Mouse (Mus musculus): ENCODE results near the gene Rbfox1. TPM values are rescaled to one million over a fixed set of nuclear protein-coding genes. Genes with fewer than 3 reads are reported as not detected.

Gene Rbfox1
- polyA plus RNA-seq, 1 experiment from 2014 or later: 1.6 TPM

DNA sequence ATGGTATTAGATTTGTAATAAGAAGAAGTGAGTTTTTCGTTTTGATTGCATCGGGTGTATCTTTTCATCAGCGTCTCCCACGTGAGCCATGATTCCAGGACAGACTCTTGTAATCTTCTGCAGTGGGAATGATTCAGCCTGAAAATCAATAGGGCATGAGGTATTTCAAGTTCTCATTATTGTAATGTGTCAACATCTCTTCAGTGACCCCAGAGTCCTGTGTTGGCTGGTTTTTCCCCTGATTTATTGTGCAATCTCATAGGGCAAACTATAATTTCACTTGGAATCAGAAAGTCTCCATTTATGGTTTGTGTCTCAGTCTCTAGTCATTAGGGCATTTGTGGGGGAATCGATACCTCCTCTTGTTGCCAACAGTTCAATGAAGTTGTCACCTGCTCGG lies 481.5 kb downstream of the Rbfox1 start:
- Histone ChIP-seq H3K4me2 (ENCODE audit: low read depth, low read length) (no peak overlapping the region), H3K4me1 (replicated peaks; ENCODE audit: control insufficient read depth, insufficient read depth, low read length) (no peaks in the 10 kb centered on the region), H3K9ac (ENCODE audit: low read length) (no peak overlapping the region), H3K9me3 (ENCODE audit: control insufficient read depth, low read length) (no peaks in the 10 kb centered on the region), H3K27ac (ENCODE audit: low read length) (no peak overlapping the region), H3K27me3 (ENCODE audit: control insufficient read depth, insufficient read depth, low read depth, low read length) (no peaks in the 10 kb centered on the region), H3K4me3 (ENCODE audit: low read length) (no peak overlapping the region), H3K36me3 (ENCODE audit: control insufficient read depth, insufficient read depth, low read length) (no peaks in the 10 kb centered on the region)
- ATAC-seq (ENCODE audit: low read depth): no peak
- WGBS: 79% methylated on average over 6 of the region's 6 CpGs

DNA sequence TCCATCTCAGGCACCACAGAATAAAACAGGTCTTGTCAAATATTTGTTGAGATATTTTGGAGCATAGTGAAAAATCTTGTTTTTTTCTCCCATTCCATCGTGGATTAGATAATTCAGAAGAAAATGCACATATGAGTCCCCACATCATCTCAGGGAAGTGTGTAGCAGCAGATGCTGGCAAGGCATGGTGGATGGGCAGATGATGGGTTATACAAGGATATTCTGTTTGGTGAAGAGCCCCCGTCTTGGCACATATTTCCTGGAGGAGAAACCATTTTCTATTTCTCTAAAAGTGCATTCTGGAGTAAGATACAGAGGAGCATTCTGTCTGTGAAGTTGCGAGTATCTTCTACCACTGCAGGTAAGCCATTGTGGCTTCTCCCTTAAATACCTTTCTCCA lies 495.8 kb downstream of the Rbfox1 start:
- Histone ChIP-seq H3K27ac (ENCODE audit: low read length) (no peak overlapping the region), H3K36me3 (ENCODE audit: control insufficient read depth, insufficient read depth, low read length) (no peaks in the 10 kb centered on the region), H3K9ac (ENCODE audit: low read length) (no peak overlapping the region), H3K4me2 (ENCODE audit: low read depth, low read length) (no peak overlapping the region), H3K4me3 (ENCODE audit: low read length) (no peak overlapping the region), H3K9me3 (ENCODE audit: control insufficient read depth, low read length) (no peaks in the 10 kb centered on the region), H3K27me3 (ENCODE audit: control insufficient read depth, insufficient read depth, low read depth, low read length) (no peaks in the 10 kb centered on the region), H3K4me1 (replicated peaks; ENCODE audit: control insufficient read depth, insufficient read depth, low read length) (no peaks in the 10 kb centered on the region)
- no peak for ATAC-seq (ENCODE audit: low read depth)
- 80% methylated on average over 3 of the region's 3 CpGs for WGBS

DNA sequence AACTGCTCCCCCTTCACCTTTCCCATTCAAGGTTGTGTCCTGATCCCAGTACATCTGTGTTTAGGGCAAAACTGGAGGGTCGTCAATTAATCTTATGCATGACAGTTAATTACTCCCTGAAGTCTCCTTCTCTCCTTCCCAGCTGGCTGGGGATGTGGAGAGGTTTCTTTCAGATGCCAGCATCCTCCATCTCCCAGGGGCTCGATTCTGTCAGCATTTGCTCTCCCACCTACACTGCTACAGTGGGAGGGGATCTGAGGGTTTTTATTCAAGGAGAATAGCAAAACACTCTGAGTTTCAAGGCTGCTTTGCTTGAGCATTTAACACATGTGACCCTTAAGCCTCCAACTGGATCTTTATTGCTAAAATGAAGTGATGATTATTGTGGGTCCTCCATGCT lies 496.4 kb downstream of the Rbfox1 start:
- no peak for ATAC-seq (ENCODE audit: low read depth)
- no peaks in the 10 kb centered on the region for H3K4me1 ChIP-seq (replicated peaks; ENCODE audit: control insufficient read depth, insufficient read depth, low read length)
- H3K27me3 ChIP-seq (ENCODE audit: control insufficient read depth, insufficient read depth, low read depth, low read length): no peaks in the 10 kb centered on the region
- no peaks in the 10 kb centered on the region for H3K36me3 ChIP-seq (ENCODE audit: control insufficient read depth, insufficient read depth, low read length)
- no peak overlapping the region for H3K9ac ChIP-seq (ENCODE audit: low read length)
- H3K4me2 ChIP-seq (ENCODE audit: low read depth, low read length): no peak overlapping the region
- no peaks in the 10 kb centered on the region for H3K9me3 ChIP-seq (ENCODE audit: control insufficient read depth, low read length)
- 64% methylated on average over 2 of the region's 2 CpGs for WGBS
- no peak overlapping the region for H3K4me3 ChIP-seq (ENCODE audit: low read length)
- H3K27ac ChIP-seq (ENCODE audit: low read length): no peak overlapping the region

DNA sequence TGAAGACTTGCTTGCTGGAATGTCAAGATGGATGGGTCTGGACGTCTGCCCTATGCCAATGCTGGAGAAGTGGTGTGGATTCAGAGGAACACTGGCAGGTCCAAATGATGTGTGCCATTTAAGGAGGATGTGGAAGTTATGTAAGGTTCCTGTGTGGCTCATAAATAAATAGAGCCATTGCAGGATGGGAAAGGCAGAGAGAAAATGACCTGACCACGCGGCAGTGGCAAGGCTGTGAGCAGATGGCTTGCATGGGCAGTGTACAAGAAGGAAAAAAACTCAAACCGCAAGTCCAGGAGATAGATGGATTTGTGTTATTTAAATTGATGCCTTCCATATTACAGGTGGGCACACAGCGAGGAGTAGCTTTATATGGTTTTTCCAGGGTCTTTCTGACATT lies 497.6 kb downstream of the Rbfox1 start:
- Histone ChIP-seq H3K4me3 (ENCODE audit: low read length) (no peak overlapping the region), H3K9ac (ENCODE audit: low read length) (no peak overlapping the region), H3K27me3 (ENCODE audit: control insufficient read depth, insufficient read depth, low read depth, low read length) (no peaks in the 10 kb centered on the region), H3K27ac (ENCODE audit: low read length) (no peak overlapping the region), H3K36me3 (ENCODE audit: control insufficient read depth, insufficient read depth, low read length) (no peaks in the 10 kb centered on the region), H3K4me1 (replicated peaks; ENCODE audit: control insufficient read depth, insufficient read depth, low read length) (no peaks in the 10 kb centered on the region), H3K9me3 (ENCODE audit: control insufficient read depth, low read length) (no peaks in the 10 kb centered on the region), H3K4me2 (ENCODE audit: low read depth, low read length) (no peak overlapping the region)
- ATAC-seq (ENCODE audit: low read depth): no peak
- 75% methylated on average over 5 of the region's 5 CpGs for WGBS

DNA sequence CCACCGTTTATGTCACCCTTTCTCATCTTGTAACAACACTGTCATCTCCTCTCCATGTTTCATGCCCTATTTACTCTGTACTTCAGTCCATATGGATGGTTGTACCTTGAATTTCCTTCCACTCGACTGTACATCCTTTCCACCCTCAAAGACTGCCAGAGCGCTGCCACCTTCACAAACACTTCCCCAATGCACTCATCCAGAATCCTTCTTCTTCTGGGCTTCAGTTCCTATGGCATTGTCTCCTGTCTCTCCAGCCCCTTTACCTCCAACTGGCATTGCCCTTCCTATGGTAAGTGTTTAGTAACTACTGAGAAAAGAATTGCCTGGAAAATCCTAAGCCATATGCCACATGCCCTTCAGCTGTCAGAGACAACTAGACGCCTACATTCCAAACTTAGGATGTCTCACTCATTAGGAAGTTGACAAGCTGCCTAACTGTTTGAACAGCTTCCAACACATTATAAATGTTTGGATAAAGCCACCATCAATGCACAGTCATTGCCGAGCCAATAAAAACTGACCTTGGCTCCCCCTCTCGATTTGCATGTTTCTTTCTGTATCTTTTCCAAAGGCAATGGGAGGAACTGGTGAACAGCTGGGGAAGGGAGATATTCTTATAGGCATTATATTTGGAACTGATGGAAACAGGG lies 505.2 kb downstream of the Rbfox1 start:
- Histone ChIP-seq H3K36me3 (ENCODE audit: control insufficient read depth, insufficient read depth, low read length) (no peaks in the 10 kb centered on the region), H3K27me3 (ENCODE audit: control insufficient read depth, insufficient read depth, low read depth, low read length) (no peaks in the 10 kb centered on the region), H3K27ac (ENCODE audit: low read length) (peak overlapping the region; percentile 64), H3K4me3 (ENCODE audit: low read length) (no peak overlapping the region), H3K4me2 (ENCODE audit: low read depth, low read length) (no peak overlapping the region), H3K4me1 (replicated peaks; ENCODE audit: control insufficient read depth, insufficient read depth, low read length) (peaks cover 4% of the 10 kb centered on the region; the same call in 1 of the 2 replicates), H3K9ac (ENCODE audit: low read length) (no peak overlapping the region), H3K9me3 (ENCODE audit: control insufficient read depth, low read length) (no peaks in the 10 kb centered on the region)
- WGBS: 49% methylated on average over 6 of the region's 6 CpGs
- peak; percentile 92 for ATAC-seq (ENCODE audit: low read depth)

DNA sequence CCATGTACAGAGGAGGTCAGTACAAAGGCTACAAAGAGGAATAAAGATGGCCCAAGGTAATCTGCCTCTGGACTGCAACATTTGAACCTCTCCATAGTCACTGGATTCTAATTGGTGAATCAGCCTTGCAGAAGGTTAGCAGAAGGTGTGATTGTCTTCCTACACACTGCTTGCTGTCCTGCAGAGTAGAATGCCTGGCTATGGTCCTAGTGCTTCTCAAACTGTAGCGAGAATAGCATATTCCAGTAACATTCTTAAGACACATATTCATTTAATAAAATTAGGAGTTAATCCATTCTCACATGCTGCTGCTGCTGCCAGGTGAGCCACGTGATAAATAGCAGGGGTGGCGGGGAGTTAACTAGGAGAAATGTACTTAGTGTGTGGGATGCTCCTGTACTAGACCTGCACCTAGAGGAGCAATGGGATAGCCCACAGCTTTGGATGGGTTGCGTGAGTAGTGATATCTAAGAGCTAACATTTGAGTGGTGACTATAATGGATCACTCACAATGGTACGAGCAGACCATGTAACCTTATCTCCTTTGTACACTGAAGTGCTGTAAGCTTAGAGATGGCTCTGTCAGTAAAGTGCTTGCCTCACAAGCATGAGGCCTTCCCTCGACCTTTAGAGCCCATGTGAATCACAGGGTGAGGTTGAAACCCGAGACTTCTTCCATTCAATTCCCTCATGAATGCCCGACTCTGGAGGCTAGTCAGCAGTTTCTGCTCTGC lies 511.7 kb downstream of the Rbfox1 start:
- Histone ChIP-seq H3K9ac (ENCODE audit: low read length) (no peak overlapping the region), H3K4me3 (ENCODE audit: low read length) (no peak overlapping the region), H3K9me3 (ENCODE audit: control insufficient read depth, low read length) (no peaks in the 10 kb centered on the region), H3K4me2 (ENCODE audit: low read depth, low read length) (no peak overlapping the region), H3K36me3 (ENCODE audit: control insufficient read depth, insufficient read depth, low read length) (no peaks in the 10 kb centered on the region), H3K4me1 (replicated peaks; ENCODE audit: control insufficient read depth, insufficient read depth, low read length) (no peaks in the 10 kb centered on the region), H3K27ac (ENCODE audit: low read length) (no peak overlapping the region), H3K27me3 (ENCODE audit: control insufficient read depth, insufficient read depth, low read depth, low read length) (no peaks in the 10 kb centered on the region)
- WGBS: 51% methylated on average over 8 of the region's 8 CpGs
- no peak for ATAC-seq (ENCODE audit: low read depth)

DNA sequence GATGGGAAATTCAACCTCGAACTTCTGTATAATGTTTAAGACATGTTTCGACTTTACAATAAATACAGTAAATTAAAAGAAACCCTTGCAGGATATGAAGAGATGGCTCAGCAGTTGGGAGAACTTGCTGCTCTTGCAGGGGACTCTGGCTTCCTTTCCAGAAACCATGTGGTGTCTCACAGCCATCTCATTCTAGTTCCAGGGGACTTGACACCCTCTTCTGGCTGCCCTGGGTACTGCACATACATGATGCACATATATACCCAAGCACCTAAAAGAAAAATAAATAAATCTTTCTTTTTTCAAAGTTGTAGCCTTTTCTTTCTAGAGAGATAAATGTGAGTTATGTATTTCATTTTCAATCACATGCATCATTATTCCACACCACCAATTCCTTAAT lies 512.5 kb downstream of the Rbfox1 start:
- Histone ChIP-seq H3K4me1 (replicated peaks; ENCODE audit: control insufficient read depth, insufficient read depth, low read length) (no peaks in the 10 kb centered on the region), H3K36me3 (ENCODE audit: control insufficient read depth, insufficient read depth, low read length) (no peaks in the 10 kb centered on the region), H3K9me3 (ENCODE audit: control insufficient read depth, low read length) (no peaks in the 10 kb centered on the region), H3K4me2 (ENCODE audit: low read depth, low read length) (no peak overlapping the region), H3K9ac (ENCODE audit: low read length) (no peak overlapping the region), H3K27me3 (ENCODE audit: control insufficient read depth, insufficient read depth, low read depth, low read length) (no peaks in the 10 kb centered on the region), H3K27ac (ENCODE audit: low read length) (no peak overlapping the region), H3K4me3 (ENCODE audit: low read length) (no peak overlapping the region)
- ATAC-seq (ENCODE audit: low read depth): no peak
- WGBS: 93% methylated on average over 2 of the region's 2 CpGs

DNA sequence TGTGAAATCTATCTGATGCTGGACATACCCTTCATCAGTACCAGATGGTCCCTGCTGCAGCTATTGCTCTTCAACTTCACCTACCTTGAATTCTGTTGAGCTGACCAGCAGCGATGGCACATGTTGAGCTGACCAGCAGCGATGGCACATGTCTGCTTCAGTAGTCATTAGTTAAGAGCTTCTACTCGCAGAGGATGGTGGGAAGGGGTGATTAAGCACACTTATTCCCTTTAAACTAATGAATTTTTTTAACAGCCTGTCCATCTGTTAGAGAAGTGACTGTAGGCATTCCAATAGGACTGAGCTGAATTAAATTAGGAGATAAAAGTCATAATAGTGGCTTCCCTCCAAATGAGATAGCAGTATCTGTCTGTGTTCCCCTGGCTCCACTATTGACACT lies 517.7 kb downstream of the Rbfox1 start:
- WGBS: 76% methylated on average over 3 of the region's 3 CpGs

DNA sequence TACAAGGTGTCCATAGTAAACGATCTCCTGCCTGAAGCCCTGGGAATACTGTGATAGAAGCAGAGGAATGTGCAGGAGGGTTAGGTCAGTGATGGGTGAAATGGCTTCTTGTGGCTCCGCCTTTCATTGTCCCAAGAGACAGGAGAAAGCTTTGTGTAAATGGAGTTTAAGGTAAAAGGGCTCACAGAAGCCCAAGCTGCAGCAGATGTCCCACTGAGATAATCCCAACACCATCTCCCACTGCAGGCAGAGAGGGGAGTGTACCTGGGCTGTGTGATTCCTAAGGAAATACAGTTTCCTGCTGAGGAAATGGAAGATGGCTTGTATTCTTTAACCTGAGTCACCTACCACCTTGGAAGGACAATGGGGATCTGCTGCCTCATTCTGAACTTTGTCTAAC lies 529.7 kb downstream of the Rbfox1 start:
- Histone ChIP-seq H3K4me2 (ENCODE audit: low read depth, low read length) (no peak overlapping the region), H3K4me1 (replicated peaks; ENCODE audit: control insufficient read depth, insufficient read depth, low read length) (no peaks in the 10 kb centered on the region), H3K36me3 (ENCODE audit: control insufficient read depth, insufficient read depth, low read length) (no peaks in the 10 kb centered on the region), H3K9ac (ENCODE audit: low read length) (no peak overlapping the region), H3K4me3 (ENCODE audit: low read length) (no peak overlapping the region), H3K27me3 (ENCODE audit: control insufficient read depth, insufficient read depth, low read depth, low read length) (no peaks in the 10 kb centered on the region), H3K27ac (ENCODE audit: low read length) (no peak overlapping the region), H3K9me3 (ENCODE audit: control insufficient read depth, low read length) (no peaks in the 10 kb centered on the region)
- ATAC-seq (ENCODE audit: low read depth): no peak
- whole genome bisulfite sequencing: 47% methylated on average over 2 of the region's 2 CpGs

More for the DNA sequence above, 517.7 kb downstream of the Rbfox1 start:
- Histone ChIP-seq H3K9ac (ENCODE audit: low read length) (no peak overlapping the region), H3K4me1 (replicated peaks; ENCODE audit: control insufficient read depth, insufficient read depth, low read length) (no peaks in the 10 kb centered on the region), H3K27me3 (ENCODE audit: control insufficient read depth, insufficient read depth, low read depth, low read length) (no peaks in the 10 kb centered on the region), H3K4me3 (ENCODE audit: low read length) (no peak overlapping the region), H3K4me2 (ENCODE audit: low read depth, low read length) (no peak overlapping the region), H3K9me3 (ENCODE audit: control insufficient read depth, low read length) (no peaks in the 10 kb centered on the region), H3K27ac (ENCODE audit: low read length) (no peak overlapping the region), H3K36me3 (ENCODE audit: control insufficient read depth, insufficient read depth, low read length) (no peaks in the 10 kb centered on the region)
- ATAC-seq (ENCODE audit: low read depth): no peak

Measured in lung, embryonic 16.5 days (tissue).